Mouse (Mus musculus): Measurements from ENCODE around the gene Sult3a1.
"Not testable (repeated sequence)": the region's sequence is repeated elsewhere in the genome, so short reads cannot be mapped to it uniquely, and the experiment has no call there.

Gene Sult3a1

GRCm38 (mm10) chr10:33857421-33857820, at the start of gene Sult3a1:
TSS of gene Sult3a1 (plus strand) at chr10:33857721.
- DNase-seq (ENCODE audit: low read depth, low spot score): no peak

- DNase-seq (ENCODE audit: low read depth, low spot score): no peak
These were observed 45.7 kb upstream of the Sult3a1 start for GRCm38 (mm10) chr10:33811807-33812206.

- no peak for DNase-seq (ENCODE audit: low read depth, low spot score)
These were observed 43.3 kb upstream of the Sult3a1 start for GRCm38 (mm10) chr10:33814266-33814665.

- no peak for DNase-seq (ENCODE audit: low read depth, low spot score)
These were observed 40.6 kb upstream of the Sult3a1 start for GRCm38 (mm10) chr10:33816923-33817322.

- DNase-seq (ENCODE audit: low read depth, low spot score): no peak
These were observed 36.6 kb upstream of the Sult3a1 start for GRCm38 (mm10) chr10:33820892-33821291.

- no peak for DNase-seq (ENCODE audit: low read depth, low spot score)
These were observed 8.5 kb downstream of the Sult3a1 start for GRCm38 (mm10) chr10:33865994-33866393.

- no peak for DNase-seq (ENCODE audit: low read depth, low spot score)
These were observed 12.9 kb downstream of the Sult3a1 start for GRCm38 (mm10) chr10:33870441-33870840.

GRCm38 (mm10) chr10:33872672-33873398, 15.3 kb downstream of the Sult3a1 start:
- no peak for DNase-seq (ENCODE audit: low read depth, low spot score)

- DNase-seq (ENCODE audit: low read depth, low spot score): not testable (repeated sequence)
These were observed 24.9 kb downstream of the Sult3a1 start for GRCm38 (mm10) chr10:33882411-33882810.

GRCm38 (mm10) chr10:33901520-33901919, 44.0 kb downstream of the Sult3a1 start:
- not testable (repeated sequence) for DNase-seq (ENCODE audit: low read depth, low spot score)

- DNase-seq (ENCODE audit: low read depth, low spot score): peak; percentile 71
These were observed 47.3 kb downstream of the Sult3a1 start, which contains the start of gene Rsph4a for GRCm38 (mm10) chr10:33904530-33905481. TSS of gene Rsph4a (plus strand) at chr10:33905111.

GRCm38 (mm10) chr10:33905489-33905888, 48.0 kb downstream of the Sult3a1 start:
- no peak for DNase-seq (ENCODE audit: low read depth, low spot score)

All from forelimb bud, embryonic 11.5 days (tissue).